In genomic region chr5:15466218-15466617, GRCm38 (mm10) we compare ENCODE assay signal across 18 mouse cellular contexts. TPM values are rescaled to one million over a fixed set of nuclear protein-coding genes. Genes with fewer than 3 reads are reported as not detected.
"Had no signal": no experiment of that assay in that cellular context is flagged by ENCODE, and none has a peak within 500 bp of the region (broad histone marks: within the 10 kb centered on the region; RNA-seq: fewer than 3 reads in every experiment).

No protein-coding gene starts in this region.

RNA-seq across cellular contexts. Expression of gene Gm21149, which starts 10.1 kb away (rescaled TPM):
- total RNA-seq: layer of hippocampus, adult 2 months; layer of hippocampus, postnatal 25 days; left cerebral cortex, adult 18-20 months; left cerebral cortex, postnatal 25 days; liver, adult 2 months; megakaryocyte progenitor cell, adult 5-6 weeks; megakaryocyte-erythroid progenitor cell, adult 5-6 weeks; neutrophil, adult 5-6 weeks had no signal
- polyA plus RNA-seq: kidney, embryonic 16.5 days; large intestine, adult 2 months; limb, embryonic 12.5 days; liver, adult 2 months; liver, embryonic 13.5 days; liver, embryonic 16.5 days; lung, embryonic 16.5 days; midbrain, embryonic 12.5 days; midbrain, embryonic 16.5 days; neural tube, embryonic 13.5 days; stomach, embryonic 15.5 days had no signal
